Mouse (Mus musculus) stomach, postnatal 0 days (tissue): ENCODE measurements around the gene Cox7a2l. TPM values are rescaled to one million over a fixed set of nuclear protein-coding genes. Genes with fewer than 3 reads are reported as not detected.

ENCODE experiments used
- ATAC-seq: fragments of 200-750 bp; cut with Nextera tagmentation; 2 replicates; pipeline ENCODE4 v1.8.0; 2017; ENCODE audit not compliant: low FRiP score, low TSS enrichment
- DNase-seq: peaks from one replicate; pipeline ENCODE4 v3.0.0-alpha.2; 2016; ENCODE audit warnings: low spot score
- H3K27ac ChIP-seq: fragments of 300-500 bp; sonication (generic); replicated peaks from 2 replicates; pipeline ENCODE4 v1.5.1; 2014; ENCODE audit warnings: mild to moderate bottlenecking, control low read depth
- H3K27me3 ChIP-seq: fragments of 300-500 bp; sonication (generic); 2 replicates; pipeline ENCODE4 v1.6.1; 2014; ENCODE audit warnings: low read length; ENCODE audit not compliant: control insufficient read depth, insufficient read depth
- H3K36me3 ChIP-seq: fragments of 300-500 bp; sonication (generic); 2 replicates; pipeline ENCODE4 v1.6.1; 2014; ENCODE audit warnings: low read length, mixed read lengths; ENCODE audit not compliant: control insufficient read depth, insufficient read depth
- H3K4me1 ChIP-seq: fragments of 300-500 bp; sonication (generic); replicated peaks from 2 replicates; pipeline ENCODE4 v1.6.1; 2014; ENCODE audit warnings: antibody characterized with exemption; ENCODE audit not compliant: control insufficient read depth, insufficient read depth
- H3K4me2 ChIP-seq: fragments of 300-500 bp; sonication (generic); replicated peaks from 2 replicates; pipeline ENCODE4 v1.6.1; 2014; ENCODE audit warnings: low read depth, mild to moderate bottlenecking, control low read depth, moderate library complexity
- H3K4me3 ChIP-seq: fragments of 300-500 bp; sonication (generic); 2 replicates; pipeline ENCODE4 v1.5.1; 2014; ENCODE audit warnings: low read depth, low read length, control low read depth
- H3K9ac ChIP-seq: fragments of 300-500 bp; sonication (generic); 2 replicates; pipeline ENCODE4 v1.6.1; 2014; ENCODE audit warnings: mild to moderate bottlenecking, low read length, control low read depth, mixed read lengths
- H3K9me3 ChIP-seq: fragments of 300-500 bp; sonication (generic); 2 replicates; pipeline ENCODE4 v1.6.1; 2016; ENCODE audit warnings: low read length; ENCODE audit not compliant: control insufficient read depth
- CTCF ChIP-seq: IDR thresholded peaks from 2 replicates; pipeline ENCODE4 v1.5.1; 2016; ENCODE audit warnings: antibody characterized with exemption, low read depth, mild to moderate bottlenecking, moderate library complexity
- EP300 ChIP-seq: optimal IDR thresholded peaks from 2 replicates; pipeline ENCODE3; 2016; ENCODE audit warnings: antibody characterized with exemption
- WGBS: fragments of 180-500 bp; shearing (Covaris S2); extraction: QIAGEN DNeasy Blood & Tissue Kit; methylation state at CpG from one replicate; pipeline ENCODE4 v1.1.7; 2014; 5-methylcytosine and 5-hydroxymethylcytosine counted together
- polyA plus RNA-seq: library from polyadenylated mRNA; unstranded; fragments of >200 nt; fragmentation: Nextera tagmentation; extraction: Ambion mirVana; gene quantifications from 2 replicates; pipeline ENCODE4 v1.2.1, GENCODE M21; 2015

Cox7a2l gene
- polyA plus RNA-seq, 1 experiment from 2014 or later = 163 TPM

DNA sequence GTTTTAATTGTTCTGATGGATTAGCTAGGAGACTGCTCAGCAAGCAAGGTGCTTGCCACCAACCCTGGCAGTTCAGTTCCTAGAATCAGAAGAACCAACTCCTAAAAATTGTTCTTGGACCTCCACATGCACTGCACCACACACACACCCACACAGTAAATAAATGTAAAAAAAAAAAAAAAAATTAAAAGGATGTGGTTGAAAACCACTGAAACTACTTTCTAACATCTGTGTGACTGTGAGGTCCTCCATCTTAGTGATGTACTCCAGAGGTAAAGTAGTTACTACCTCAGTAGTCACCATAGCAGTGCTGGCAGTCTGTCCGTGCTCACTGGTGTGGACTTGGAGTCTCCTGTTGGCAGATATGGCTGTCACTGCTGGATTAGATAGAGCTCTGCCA, 59.9 kb downstream of the Cox7a2l start:
- H3K4me1 ChIP-seq = no peaks in the 10 kb centered on the region
- TF ChIP-seq EP300 (no peak), CTCF (no peak)
- no peaks in the 10 kb centered on the region for H3K27me3 ChIP-seq
- no peak overlapping the region for H3K4me2 ChIP-seq
- no peak overlapping the region for H3K9ac ChIP-seq
- 84% methylated on average over 1 of the region's 1 CpGs for WGBS
- DNase-seq (no peak), ATAC-seq (no peak)
- H3K9me3 ChIP-seq = no peaks in the 10 kb centered on the region
- no peak overlapping the region for H3K27ac ChIP-seq
- H3K36me3 ChIP-seq = peaks cover 17% of the 10 kb centered on the region
- no peak overlapping the region for H3K4me3 ChIP-seq

- H3K27me3 ChIP-seq = no peaks in the 10 kb centered on the region
- H3K36me3 ChIP-seq = peaks cover 18% of the 10 kb centered on the region
- H3K9ac ChIP-seq = no peak overlapping the region
- WGBS = 69% methylated on average over 5 of the region's 5 CpGs
- no peaks in the 10 kb centered on the region for H3K4me1 ChIP-seq
- TF ChIP-seq CTCF (no peak), EP300 (no peak)
- no peak overlapping the region for H3K4me3 ChIP-seq
- no peak overlapping the region for H3K4me2 ChIP-seq
- peak; percentile 24; the same call in 1 of the 2 replicates for ATAC-seq
- no peaks in the 10 kb centered on the region for H3K9me3 ChIP-seq
- no peak overlapping the region for H3K27ac ChIP-seq
- DNase-seq = no peak
Observed at GRCm38 (mm10) chr17:83453587-83453986, 63.5 kb downstream of the Cox7a2l start.

GRCm38 (mm10) chr17:83452451-83452850, 64.7 kb downstream of the Cox7a2l start:
- H3K9me3 ChIP-seq = no peaks in the 10 kb centered on the region
- H3K36me3 ChIP-seq = peaks cover 18% of the 10 kb centered on the region
- no peak overlapping the region for H3K4me3 ChIP-seq
- no peak overlapping the region for H3K27ac ChIP-seq
- H3K4me1 ChIP-seq = no peaks in the 10 kb centered on the region
- no peak for ATAC-seq
- no peak overlapping the region for H3K9ac ChIP-seq
- no peaks in the 10 kb centered on the region for H3K27me3 ChIP-seq
- DNase-seq = no peak
- no peak overlapping the region for H3K4me2 ChIP-seq
- TF ChIP-seq CTCF (no peak), EP300 (no peak)
- WGBS = 89% methylated on average over 8 of the region's 8 CpGs

Other genes with a start within 250 kb of the Cox7a2l start
- gene Eml4, start 166.4 kb downstream of the Cox7a2l start, polyA plus RNA-seq = 10.9 and 11.5 TPM in 2 replicates
- gene Kcng3, start 114.6 kb upstream of the Cox7a2l start, polyA plus RNA-seq = 0.02 TPM in 1 of 2 replicates, not detected in the other
- gene Mta3, start 188.8 kb upstream of the Cox7a2l start, polyA plus RNA-seq = 44.2 and 47.6 TPM in 2 replicates